Mouse (Mus musculus): Measurements from ENCODE around the gene Slc24a3. TPM values are rescaled to one million over a fixed set of nuclear protein-coding genes. Genes with fewer than 3 reads are reported as not detected.
A peak's percentile ranks its signal among the peaks of the same experiment; 100 is the strongest.

Slc24a3 gene
- total RNA-seq, 2 experiments from 2014 or later = 3.6 to 6.5 TPM

DNA sequence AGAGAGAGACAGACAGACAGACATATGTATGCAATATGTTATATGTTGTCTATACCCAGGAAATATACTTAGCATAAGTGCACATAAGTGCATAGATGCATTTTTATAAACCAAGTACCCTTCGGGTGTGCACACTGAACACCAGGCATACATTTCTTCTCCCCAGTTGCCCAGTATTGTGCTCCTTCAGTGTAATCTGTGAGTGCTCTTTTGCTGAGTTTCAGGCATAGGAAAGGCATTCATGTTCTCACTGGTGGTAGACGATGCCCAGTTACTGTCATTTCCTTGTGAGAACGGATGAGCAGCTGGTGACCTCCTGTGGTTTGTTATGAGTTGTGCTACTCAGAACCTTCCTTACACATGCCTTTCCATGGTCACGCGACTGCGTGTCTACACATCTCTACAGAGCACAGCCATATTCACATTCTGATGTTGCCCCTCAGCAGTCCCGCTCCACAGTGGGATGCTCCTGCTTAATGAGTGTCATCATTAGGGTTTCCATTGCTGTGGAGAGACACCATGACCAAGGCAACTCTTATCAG lies 29.0 kb downstream of the Slc24a3 start:
- intact Hi-C loops (cut with DNase I) = no loop called here

DNA sequence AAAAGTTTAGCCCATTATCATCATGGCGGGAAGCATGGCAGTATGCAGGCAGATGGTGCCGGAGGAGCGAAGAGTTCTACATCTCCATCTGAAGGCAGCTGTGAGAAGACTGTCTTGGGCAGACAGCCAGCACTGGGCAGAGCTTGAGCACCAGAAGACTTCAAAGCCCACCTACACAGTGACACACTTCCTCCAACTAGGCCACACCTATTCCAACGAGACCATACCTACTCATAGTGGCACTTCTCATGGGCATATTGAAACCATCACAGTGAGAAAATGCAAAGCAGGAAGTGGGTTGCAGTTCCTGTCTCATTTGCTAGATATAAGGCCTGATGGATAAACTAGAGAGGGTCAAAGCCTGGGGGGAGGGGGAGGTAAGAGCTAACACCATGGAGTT lies 29.5 kb downstream of the Slc24a3 start:
- no peak for DNase-seq

More for the DNA sequence above, 29.0 kb downstream of the Slc24a3 start:
- no peak for DNase-seq

DNA sequence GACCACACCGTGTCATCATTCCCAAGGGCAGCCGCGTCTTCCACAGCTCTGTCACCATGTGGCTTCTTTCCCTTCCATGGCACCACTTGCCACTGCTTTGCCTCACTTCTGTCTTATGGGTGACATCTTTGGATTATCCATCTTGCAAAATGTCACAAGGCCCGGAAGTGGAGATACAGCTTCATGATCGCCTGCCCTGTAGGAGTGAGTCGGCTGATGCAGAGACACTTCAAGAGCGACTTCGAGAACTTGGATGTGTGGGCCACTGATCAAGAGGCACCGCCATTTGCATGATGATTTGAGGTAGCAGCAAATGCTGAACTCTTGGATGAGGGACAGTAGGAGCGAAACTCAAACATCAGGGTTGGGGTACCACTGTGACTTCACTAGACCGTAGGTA lies 46.0 kb downstream of the Slc24a3 start:
- intact Hi-C loops (cut with DNase I) = no loop called here
- no peak for DNase-seq

More for the DNA sequence above, 29.5 kb downstream of the Slc24a3 start:
- intact Hi-C loops (cut with DNase I) = no loop called here

DNA sequence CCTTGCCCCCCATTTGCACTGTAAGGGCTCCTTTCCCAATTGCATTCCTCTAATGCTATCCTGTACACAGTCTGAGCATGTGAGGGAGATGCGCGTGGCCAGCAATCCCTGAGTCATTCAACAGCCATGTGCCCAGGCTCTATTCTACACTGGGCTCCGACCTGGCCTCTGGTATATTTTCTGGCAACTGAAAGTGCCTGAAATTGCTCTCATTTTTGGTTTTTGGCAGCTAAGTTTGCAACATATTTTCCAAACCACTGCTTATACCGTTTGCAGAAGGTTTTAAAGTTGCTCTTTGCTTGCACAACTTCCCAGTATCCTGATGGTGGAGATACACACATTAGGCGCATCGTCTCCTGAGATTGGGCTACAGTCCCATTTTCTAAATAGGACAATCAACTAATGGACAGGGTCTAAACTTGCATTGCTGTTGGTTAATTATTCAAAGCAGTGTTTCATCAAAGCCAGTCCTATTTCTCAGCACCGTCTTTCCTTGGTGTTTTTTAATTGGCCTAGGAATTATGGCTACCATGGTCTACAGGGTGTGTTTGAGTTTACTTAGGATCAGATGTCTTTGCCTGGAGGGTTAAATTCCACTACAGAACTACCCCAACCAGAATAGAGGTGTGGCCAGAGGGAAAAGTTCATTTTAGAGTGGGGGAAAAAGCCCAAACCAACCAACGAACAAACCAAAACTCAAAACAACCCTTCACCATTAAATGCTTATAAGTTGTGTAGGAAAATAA lies 46.7 kb downstream of the Slc24a3 start:
- intact Hi-C loops (cut with DNase I) = no loop called here
- DNase-seq = no peak

DNA sequence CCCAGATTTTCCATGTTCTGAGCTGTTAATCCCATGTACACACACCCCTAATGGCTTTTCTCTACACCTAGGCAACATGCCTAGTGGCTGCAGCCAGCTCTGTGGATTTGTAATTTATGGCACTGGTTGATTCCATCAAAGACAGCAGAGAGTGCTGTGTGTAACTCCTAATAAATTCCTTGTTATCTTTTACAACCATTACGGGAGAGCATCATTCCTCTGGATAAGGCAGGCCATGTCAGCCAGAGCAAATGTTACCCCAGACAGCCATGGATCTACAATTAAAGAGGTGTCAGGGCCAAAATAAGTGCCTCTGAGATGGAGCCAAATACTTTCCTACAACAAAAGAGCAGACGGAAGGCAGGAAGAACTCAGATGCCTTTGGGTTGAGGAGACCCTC lies 49.0 kb downstream of the Slc24a3 start:
- intact Hi-C loops (cut with DNase I) = no loop called here
- no peak for DNase-seq

GRCm38 (mm10) chr2:145217422-145217821 lies 49.9 kb downstream of the Slc24a3 start:
- no peak for DNase-seq
- intact Hi-C loops (cut with DNase I) = no loop called here

DNA sequence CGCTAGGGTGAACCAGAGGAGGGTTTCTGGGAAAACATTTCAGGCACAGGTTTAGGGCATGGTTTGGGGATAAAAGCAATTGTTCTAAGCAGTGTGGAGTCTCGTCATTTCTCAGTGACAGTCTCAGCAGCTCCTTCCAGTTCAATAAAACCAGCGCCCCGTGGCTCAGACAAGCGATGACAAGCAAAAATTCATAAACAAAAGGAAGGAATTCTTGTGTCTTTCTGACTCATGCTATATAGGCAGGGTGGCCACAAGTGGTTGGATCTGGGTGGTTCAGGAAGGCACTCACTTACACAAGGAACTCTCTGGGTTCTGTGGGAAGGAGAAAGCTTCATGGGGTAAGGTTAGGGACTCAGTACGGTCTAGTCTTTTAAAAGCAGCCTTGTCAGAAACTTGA lies 51.7 kb downstream of the Slc24a3 start:
- intact Hi-C loops (cut with DNase I) = no loop called here
- no peak for DNase-seq

DNA sequence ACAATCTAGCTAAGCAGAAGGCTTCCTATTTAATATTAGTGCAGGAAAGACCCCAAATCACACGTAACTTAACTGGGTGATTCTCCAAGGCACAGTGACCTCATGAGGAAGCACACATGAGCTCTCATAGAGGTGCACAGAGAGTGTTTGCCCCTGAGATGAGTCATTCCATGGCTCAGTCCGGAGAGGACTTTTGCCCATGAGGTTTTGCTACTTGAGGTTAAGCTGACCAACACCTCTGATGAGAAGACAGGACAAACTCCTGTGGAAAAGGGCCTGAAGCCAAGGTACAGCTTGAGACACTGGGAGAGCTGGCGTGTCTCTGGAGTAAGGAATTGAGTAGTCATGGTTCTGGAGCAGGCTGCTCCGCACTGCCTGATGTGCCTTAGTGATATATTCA lies 56.1 kb downstream of the Slc24a3 start:
- intact Hi-C loops (cut with DNase I) = no loop called here
- no peak for DNase-seq

DNA sequence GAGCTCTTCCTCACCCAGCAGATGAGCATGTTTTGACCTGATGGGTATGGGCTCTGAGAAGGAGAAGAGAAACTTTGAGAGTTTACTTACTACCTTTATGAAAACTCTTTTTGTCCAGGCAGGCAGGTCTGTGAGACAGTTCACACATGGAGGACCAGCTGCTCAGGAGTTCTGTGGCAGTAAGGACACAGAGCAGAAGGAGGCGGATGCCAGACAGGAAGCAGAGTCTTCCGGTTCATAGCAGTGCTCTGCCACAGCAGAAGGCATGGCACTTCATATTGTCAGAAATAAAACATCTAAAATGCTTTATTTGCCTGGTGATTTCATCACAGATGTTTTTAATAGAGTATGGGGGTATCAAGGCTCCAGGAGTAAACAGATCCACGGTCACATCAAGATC lies 58.1 kb downstream of the Slc24a3 start:
- DNase-seq = no peak
- intact Hi-C loops (cut with DNase I) = no loop called here

DNA sequence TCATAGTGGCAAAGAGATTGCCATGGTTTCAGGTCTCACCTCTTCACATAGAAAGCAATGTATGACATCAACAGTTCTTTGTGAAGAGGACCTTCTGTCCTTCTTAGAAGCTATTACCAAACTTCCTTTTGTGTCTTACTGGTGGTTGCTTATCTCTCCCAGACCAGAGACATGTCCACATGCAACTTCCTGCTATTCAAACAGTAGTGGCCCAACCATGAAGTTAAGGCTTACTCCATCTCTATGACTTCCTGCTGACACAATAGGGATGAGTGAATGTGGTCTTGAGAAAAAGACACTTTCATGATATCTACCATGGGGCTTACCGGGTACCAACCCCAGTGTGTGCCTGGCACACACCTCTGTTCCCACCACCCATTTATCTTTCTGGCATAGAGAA lies 58.5 kb downstream of the Slc24a3 start:
- DNase-seq = no peak
- intact Hi-C loops (cut with DNase I) = no loop called here

DNA sequence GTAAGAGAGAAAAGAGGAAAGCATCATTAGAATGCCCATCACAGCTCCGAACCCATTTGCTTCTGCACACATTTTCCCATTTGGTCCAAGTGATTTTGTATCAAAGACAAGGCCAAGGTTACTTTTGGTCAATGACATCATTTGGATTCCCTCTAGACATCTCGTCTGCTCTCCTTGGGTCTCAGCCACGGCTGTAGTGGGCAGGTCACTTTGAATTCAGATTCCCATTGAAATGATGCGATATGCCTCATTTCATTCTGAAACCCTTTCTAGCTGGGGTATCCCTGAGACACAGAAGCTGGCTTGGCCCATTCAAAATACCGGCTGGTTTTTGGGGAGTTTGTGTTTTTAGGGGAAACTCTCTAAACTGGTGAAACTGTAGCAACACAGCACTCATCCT lies 59.8 kb downstream of the Slc24a3 start:
- intact Hi-C loops (cut with DNase I) = no loop called here
- peak in 1 of 2 experiments; percentile 11 for DNase-seq

- DNase-seq = peak; percentile 34
- intact Hi-C loops (cut with DNase I) = no loop called here
These were observed 65.4 kb downstream of the Slc24a3 start for GRCm38 (mm10) chr2:145232764-145233484.

GRCm38 (mm10) chr2:145233547-145234398 lies 66.2 kb downstream of the Slc24a3 start:
- DNase-seq = peak; percentile 76 to 79
- intact Hi-C loops (cut with DNase I) = no loop called here

DNA sequence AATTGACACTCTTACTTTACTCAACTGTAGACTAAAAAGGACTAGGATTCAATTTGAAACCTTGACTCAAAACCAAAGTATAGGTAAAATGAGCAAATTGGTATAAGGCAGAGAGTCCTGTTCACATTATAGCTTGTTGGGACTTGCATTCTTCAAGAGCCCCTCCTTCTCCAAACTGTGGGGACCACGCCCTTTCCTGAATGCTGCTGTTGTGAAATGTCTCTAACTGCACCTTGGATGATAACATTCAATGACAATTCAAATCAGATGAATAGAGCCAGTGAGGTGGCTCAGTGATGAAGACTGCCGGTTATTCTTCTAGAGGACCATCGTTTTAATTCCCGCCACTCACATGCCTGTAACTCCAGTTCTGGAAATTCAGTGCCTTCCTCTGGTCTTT lies 78.8 kb downstream of the Slc24a3 start:
- DNase-seq = no peak
- intact Hi-C loops (cut with DNase I) = no loop called here

GRCm38 (mm10) chr2:145248185-145248584 lies 80.6 kb downstream of the Slc24a3 start:
- DNase-seq = no peak
- intact Hi-C loops (cut with DNase I) = no loop called here

- intact Hi-C loops (cut with DNase I) = no loop called here
- peak; percentile 78 to 80 for DNase-seq
These were observed 89.8 kb downstream of the Slc24a3 start for GRCm38 (mm10) chr2:145257332-145257731.

DNA sequence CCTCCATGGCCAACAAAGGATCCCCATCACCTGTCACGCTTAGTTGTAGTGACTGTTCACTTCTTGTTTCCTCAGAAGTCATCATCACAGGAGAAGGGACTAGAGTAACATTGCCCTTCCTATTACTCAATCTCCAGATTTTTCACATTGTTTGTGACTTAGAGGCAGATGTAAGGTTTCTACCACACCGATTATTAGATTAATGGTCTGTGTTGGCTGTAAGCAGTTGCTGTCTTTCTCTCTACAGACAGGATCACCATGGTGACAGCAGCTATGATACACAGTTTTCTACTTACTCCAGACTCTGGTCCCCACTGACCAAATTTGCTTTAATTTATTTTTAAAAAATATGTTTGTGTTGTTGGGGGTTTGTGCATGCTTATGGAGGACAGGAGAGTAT lies 90.3 kb downstream of the Slc24a3 start:
- no peak for DNase-seq
- intact Hi-C loops (cut with DNase I) = no loop called here

DNA sequence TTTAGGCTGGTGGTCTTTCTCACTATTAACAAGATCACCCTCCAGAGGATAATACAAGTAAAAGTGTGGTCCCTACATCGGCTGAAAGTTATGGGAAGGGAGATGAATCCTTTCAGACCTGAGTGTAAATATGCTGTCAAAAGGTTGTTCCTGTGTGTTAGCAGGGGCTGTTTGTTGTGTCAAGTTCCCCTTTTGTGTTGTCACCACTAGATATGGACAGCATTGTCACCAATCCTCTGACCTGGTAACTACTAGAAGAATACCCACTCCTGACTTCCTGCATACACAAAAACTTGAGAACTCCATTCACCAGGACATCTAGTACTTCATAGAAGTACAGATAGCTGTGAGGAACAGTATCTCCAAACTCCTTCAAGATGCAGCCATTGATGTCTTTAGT lies 93.0 kb downstream of the Slc24a3 start:
- no peak for DNase-seq
- intact Hi-C loops (cut with DNase I) = no loop called here

- intact Hi-C loops (cut with DNase I) = no loop called here
- DNase-seq = no peak
These were observed 94.6 kb downstream of the Slc24a3 start for GRCm38 (mm10) chr2:145262153-145262552.

- no peak for DNase-seq
- intact Hi-C loops (cut with DNase I) = no loop called here
These were observed 99.2 kb downstream of the Slc24a3 start for GRCm38 (mm10) chr2:145266723-145267122.

DNA sequence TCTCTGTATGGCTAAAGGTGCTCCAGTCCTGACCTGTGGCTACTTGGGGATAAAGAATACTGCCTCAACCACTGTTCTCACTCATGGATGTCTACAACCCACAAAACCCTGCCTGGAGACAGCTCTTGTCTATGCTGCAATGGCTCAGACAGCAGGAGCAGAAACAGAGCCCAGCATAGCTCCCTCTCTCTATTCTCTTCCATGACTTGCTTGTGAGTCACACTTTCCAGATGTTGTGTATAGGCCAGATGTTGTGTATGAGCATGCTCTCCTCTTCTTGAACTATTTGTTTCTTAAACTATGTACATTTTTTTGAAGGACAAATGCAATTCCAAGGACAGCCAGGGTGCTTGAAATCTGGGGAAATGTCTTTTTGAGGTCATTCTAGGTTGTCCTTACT lies 101.4 kb downstream of the Slc24a3 start:
- intact Hi-C loops (cut with DNase I) = no loop called here

More for the DNA sequence above, 101.4 kb downstream of the Slc24a3 start:
- no peak for DNase-seq
